Mouse (Mus musculus) hindbrain, embryonic 15.5 days (tissue): Measurements from ENCODE around the gene Olfr912. TPM values are rescaled to one million over a fixed set of nuclear protein-coding genes. Genes with fewer than 3 reads are reported as not detected.

ENCODE experiments used
- ATAC-seq: fragments of 200-750 bp; cut with Nextera tagmentation; 2 replicates; pipeline ENCODE4 v1.8.0; 2017; ENCODE audit warnings: low read depth, moderate number of reproducible peaks, moderate TSS enrichment; ENCODE audit not compliant: low FRiP score
- H3K27ac ChIP-seq: fragments of 300-500 bp; sonication (generic); replicated peaks from 2 replicates; pipeline ENCODE4 v1.5.1; 2015; ENCODE audit warnings: mild to moderate bottlenecking, inconsistent platforms
- H3K27me3 ChIP-seq: fragments of 300-500 bp; sonication (generic); 2 replicates; pipeline ENCODE4 v1.6.1; 2015; ENCODE audit warnings: control low read depth, inconsistent platforms
- H3K36me3 ChIP-seq: fragments of 300-500 bp; sonication (generic); 2 replicates; pipeline ENCODE4 v1.6.1; 2015; ENCODE audit warnings: control low read depth, inconsistent platforms
- H3K4me1 ChIP-seq: fragments of 300-500 bp; sonication (generic); replicated peaks from 2 replicates; pipeline ENCODE4 v1.6.1; 2015; ENCODE audit warnings: control low read depth, inconsistent platforms
- H3K4me2 ChIP-seq: fragments of 300-500 bp; sonication (generic); 2 replicates; pipeline ENCODE4 v1.6.1; 2015; ENCODE audit warnings: moderate library complexity, mild to moderate bottlenecking, inconsistent platforms
- H3K4me3 ChIP-seq: fragments of 300-500 bp; sonication (generic); 2 replicates; pipeline ENCODE4 v1.5.1; 2015; ENCODE audit warnings: mild to moderate bottlenecking, inconsistent platforms
- H3K9ac ChIP-seq: fragments of 300-500 bp; sonication (generic); 2 replicates; pipeline ENCODE4 v1.6.1; 2015; ENCODE audit warnings: inconsistent platforms
- H3K9me3 ChIP-seq: fragments of 300-500 bp; sonication (generic); 2 replicates; pipeline ENCODE4 v1.6.1; 2016; ENCODE audit warnings: control low read depth, inconsistent platforms
- WGBS: fragments of 180-500 bp; shearing (Covaris S2); methylation state at CpG from one replicate; pipeline ENCODE4 v1.1.7; 2015; 5-methylcytosine and 5-hydroxymethylcytosine counted together
- polyA plus RNA-seq: library from polyadenylated mRNA; unstranded; fragments of >200 nt; fragmentation: Nextera tagmentation; extraction: Ambion mirVana; gene quantifications from 2 replicates; pipeline ENCODE4 v1.2.1, GENCODE M21; 2015

The Olfr912 gene
- polyA plus RNA-seq: not detected in 2 replicates

GRCm38 (mm10) chr9:38579878-38580277 lies at the start of gene Olfr912:
TSS of gene Olfr912 (plus strand) at chr9:38580178.
- no peak for ATAC-seq
- H3K9me3 ChIP-seq: no peaks in the 10 kb centered on the region
- WGBS: 77% methylated on average over 1 of the region's 1 CpGs

GRCm38 (mm10) chr9:38537549-38537948 lies 42.4 kb upstream of the Olfr912 start, which contains the start of gene Olfr910:
TSS of gene Olfr910 (plus strand) at chr9:38537849.
- Histone ChIP-seq H3K4me1 (no peaks in the 10 kb centered on the region), H3K4me2 (no peak within 1 kb of the TSS), H3K9ac (no peak within 1 kb of the TSS), H3K27me3 (no peaks in the 10 kb centered on the region), H3K9me3 (no peaks in the 10 kb centered on the region), H3K36me3 (no peaks in the 10 kb centered on the region), H3K27ac (no peak within 1 kb of the TSS), H3K4me3 (no peak within 1 kb of the TSS)
- no peak for ATAC-seq
- 93% methylated on average over 2 of the region's 2 CpGs for WGBS

More at GRCm38 (mm10) chr9:38579878-38580277, at the start of gene Olfr912:
- Histone ChIP-seq H3K4me1 (no peaks in the 10 kb centered on the region), H3K27ac (no peak within 1 kb of the TSS), H3K27me3 (no peaks in the 10 kb centered on the region), H3K9ac (no peak within 1 kb of the TSS), H3K4me3 (no peak within 1 kb of the TSS), H3K4me2 (no peak within 1 kb of the TSS), H3K36me3 (no peaks in the 10 kb centered on the region)

GRCm38 (mm10) chr9:38591056-38591455 lies 11.1 kb downstream of the Olfr912 start:
- Histone ChIP-seq H3K9me3 (no peaks in the 10 kb centered on the region), H3K4me2 (no peak overlapping the region), H3K4me1 (no peaks in the 10 kb centered on the region), H3K27me3 (no peaks in the 10 kb centered on the region), H3K36me3 (no peaks in the 10 kb centered on the region), H3K9ac (no peak overlapping the region), H3K27ac (no peak overlapping the region), H3K4me3 (no peak overlapping the region)
- no peak for ATAC-seq
- 50% methylated on average over 1 of the region's 1 CpGs for WGBS

GRCm38 (mm10) chr9:38592459-38592858 lies 12.5 kb downstream of the Olfr912 start, which contains the start of gene Olfr913:
TSS of gene Olfr913 (plus strand) at chr9:38592759.
- no peak for ATAC-seq
- Histone ChIP-seq H3K4me2 (no peak within 1 kb of the TSS), H3K9ac (no peak within 1 kb of the TSS), H3K27ac (no peak within 1 kb of the TSS), H3K4me1 (no peaks in the 10 kb centered on the region), H3K36me3 (no peaks in the 10 kb centered on the region), H3K9me3 (no peaks in the 10 kb centered on the region), H3K4me3 (no peak within 1 kb of the TSS), H3K27me3 (no peaks in the 10 kb centered on the region)
- 68% methylated on average over 2 of the region's 2 CpGs for WGBS

- Histone ChIP-seq H3K36me3 (no peaks in the 10 kb centered on the region), H3K9ac (no peak within 1 kb of the TSS), H3K9me3 (no peaks in the 10 kb centered on the region), H3K4me1 (no peaks in the 10 kb centered on the region), H3K4me3 (no peak within 1 kb of the TSS), H3K27me3 (no peaks in the 10 kb centered on the region), H3K27ac (no peak within 1 kb of the TSS), H3K4me2 (no peak within 1 kb of the TSS)
- WGBS: 75% methylated on average over 2 of the region's 2 CpGs
- no peak for ATAC-seq
Measured at GRCm38 (mm10) chr9:38604802-38605201, 24.8 kb downstream of the Olfr912 start, which contains the start of gene Olfr914. TSS of gene Olfr914 (plus strand) at chr9:38605102.

- Histone ChIP-seq H3K9me3 (no peaks in the 10 kb centered on the region), H3K4me3 (no peak overlapping the region), H3K4me2 (no peak overlapping the region), H3K36me3 (no peaks in the 10 kb centered on the region), H3K4me1 (no peaks in the 10 kb centered on the region), H3K9ac (no peak overlapping the region), H3K27ac (no peak overlapping the region), H3K27me3 (no peaks in the 10 kb centered on the region)
- WGBS: 74% methylated on average over 4 of the region's 4 CpGs
- no peak for ATAC-seq
Measured at GRCm38 (mm10) chr9:38632406-38632805, 52.4 kb downstream of the Olfr912 start.

Other genes with a start within 250 kb of the Olfr912 start
- not detected in 2 replicates for gene Olfr898, start 231.8 kb upstream of the Olfr912 start, polyA plus RNA-seq
- not detected in 2 replicates for gene Olfr250, start 213.3 kb upstream of the Olfr912 start, polyA plus RNA-seq
- gene Olfr251, start 203.1 kb upstream of the Olfr912 start, polyA plus RNA-seq: not detected in 2 replicates
- not detected in 2 replicates for gene Olfr147, start 178.5 kb upstream of the Olfr912 start, polyA plus RNA-seq
- gene Olfr901, start 150.7 kb upstream of the Olfr912 start, polyA plus RNA-seq: not detected in 2 replicates
- gene Olfr902, start 132.5 kb upstream of the Olfr912 start, polyA plus RNA-seq: not detected in 2 replicates
- gene Olfr904, start 117.0 kb upstream of the Olfr912 start, polyA plus RNA-seq: not detected in 2 replicates
- gene Olfr905, start 109.1 kb upstream of the Olfr912 start, polyA plus RNA-seq: not detected in 2 replicates
- gene Olfr906, start 93.1 kb upstream of the Olfr912 start, polyA plus RNA-seq: not detected in 2 replicates
- gene Olfr907, start 84.4 kb upstream of the Olfr912 start, polyA plus RNA-seq: not detected in 2 replicates
- gene Olfr911-ps1, start 58.6 kb upstream of the Olfr912 start, polyA plus RNA-seq: not detected in 2 replicates
- not detected in 2 replicates for gene Olfr910, start 42.3 kb upstream of the Olfr912 start, polyA plus RNA-seq
- gene Olfr913, start 12.6 kb downstream of the Olfr912 start, polyA plus RNA-seq: not detected in 2 replicates
- not detected in 2 replicates for gene Olfr914, start 24.9 kb downstream of the Olfr912 start, polyA plus RNA-seq
- gene Olfr916, start 79.7 kb downstream of the Olfr912 start, polyA plus RNA-seq: not detected in 2 replicates
- gene Olfr917, start 85.7 kb downstream of the Olfr912 start, polyA plus RNA-seq: not detected in 2 replicates
- not detected in 2 replicates for gene Olfr918, start 94.4 kb downstream of the Olfr912 start, polyA plus RNA-seq
- gene Olfr919, start 123.5 kb downstream of the Olfr912 start, polyA plus RNA-seq: not detected in 2 replicates
- 8.5 and 9.1 TPM in 2 replicates for gene Vwa5a, start 138.1 kb downstream of the Olfr912 start, polyA plus RNA-seq
- gene Olfr920, start 172.1 kb downstream of the Olfr912 start, polyA plus RNA-seq: not detected in 2 replicates
- not detected in 2 replicates for gene Olfr921, start 192.9 kb downstream of the Olfr912 start, polyA plus RNA-seq
- not detected in 2 replicates for gene Olfr922, start 234.4 kb downstream of the Olfr912 start, polyA plus RNA-seq
- not detected in 2 replicates for gene Olfr923, start 246.4 kb downstream of the Olfr912 start, polyA plus RNA-seq